Mouse (Mus musculus): ENCODE data around the gene BC034090.
"Not testable (repeated sequence)": the region's sequence is repeated elsewhere in the genome, so short reads cannot be mapped to it uniquely, and the experiment has no call there.

BC034090 gene

DNA sequence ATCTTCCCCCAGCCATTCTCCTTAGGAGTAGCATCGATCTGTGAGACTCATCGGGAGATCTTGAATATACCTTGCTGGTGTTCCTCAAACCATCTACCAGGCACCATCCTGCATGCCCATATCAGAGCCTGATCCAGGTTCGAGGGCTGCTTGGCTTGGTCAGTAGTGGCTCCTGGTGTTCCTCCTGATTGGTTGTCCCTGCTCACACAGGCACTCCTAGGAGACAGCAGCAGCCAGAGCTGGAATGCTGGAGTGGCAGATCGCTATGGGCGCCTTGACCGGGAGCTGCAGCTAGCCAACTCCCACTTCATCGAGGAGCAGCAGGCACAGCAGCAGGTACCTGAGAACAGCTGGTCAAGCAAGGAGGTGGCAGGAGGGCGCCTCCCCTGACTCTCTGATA lies 53.0 kb downstream of the BC034090 start:
- no peak for DNase-seq

GRCm38 (mm10) chr1:155188656-155189055 lies 55.6 kb downstream of the BC034090 start:
- DNase-seq, result no peak

DNA sequence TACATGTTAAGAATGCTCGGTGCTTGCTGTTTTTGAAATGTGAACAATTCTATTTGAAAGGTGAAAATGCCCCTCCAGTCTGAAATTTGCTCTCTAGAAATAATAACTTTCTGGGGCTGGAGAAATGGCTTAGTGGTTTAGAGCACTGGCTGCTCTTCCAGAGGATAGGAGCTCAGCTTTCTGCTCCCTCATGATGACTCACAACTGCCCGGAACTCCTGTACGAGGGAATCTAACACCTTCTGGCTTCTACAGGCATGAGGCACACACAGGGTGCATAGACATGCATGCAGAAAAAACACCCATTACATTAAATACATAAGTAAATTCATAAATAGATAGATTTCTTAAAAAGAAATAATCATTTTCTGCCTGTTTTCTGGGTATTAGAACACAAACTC lies 60.1 kb downstream of the BC034090 start:
- DNase-seq, result no peak

- no peak for DNase-seq
Measured at GRCm38 (mm10) chr1:155178192-155178924, 65.9 kb downstream of the BC034090 start.

DNA sequence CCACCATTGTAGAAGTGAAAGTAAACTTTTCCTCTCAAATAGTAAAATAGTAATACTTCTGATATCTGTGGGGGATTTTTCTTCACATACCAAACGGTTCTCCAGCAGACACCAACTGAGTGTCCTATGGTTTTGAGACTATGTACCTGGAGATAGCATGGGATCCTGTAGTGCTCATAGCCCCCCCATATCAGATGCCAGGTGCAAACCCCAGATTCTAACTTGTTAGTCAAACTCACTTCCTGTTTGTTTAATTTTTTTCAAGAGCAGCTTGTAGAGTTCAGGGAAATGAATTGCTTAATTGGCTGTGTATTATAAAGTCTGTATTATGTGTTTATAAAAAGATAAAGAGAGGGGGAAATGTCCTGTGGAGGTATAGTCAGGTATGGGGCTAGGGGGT lies 69.8 kb downstream of the BC034090 start:
- DNase-seq, result no peak

DNA sequence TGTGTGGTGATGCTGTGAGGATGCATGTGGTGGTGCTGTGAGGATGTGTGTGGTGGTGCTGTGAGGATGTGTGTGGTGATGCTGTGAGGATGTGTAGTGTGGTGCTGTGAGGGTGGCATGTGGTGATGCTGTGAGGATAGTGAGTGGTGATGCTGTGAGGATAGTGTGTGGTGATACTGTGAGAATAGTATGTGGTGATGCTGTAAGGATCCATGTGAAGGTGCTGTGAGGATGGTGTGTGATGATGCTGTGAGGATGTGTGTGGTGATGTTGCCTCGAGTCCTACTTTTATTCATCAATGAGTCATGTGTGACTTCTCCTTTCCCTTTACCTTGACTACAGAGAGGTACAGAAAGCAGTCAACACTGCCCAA lies 70.6 kb downstream of the BC034090 start:
- DNase-seq, result not testable (repeated sequence)

- DNase-seq, result no peak
Measured at GRCm38 (mm10) chr1:155172895-155173643, 71.2 kb downstream of the BC034090 start.

- DNase-seq, result no peak
Measured at GRCm38 (mm10) chr1:155169935-155170334, 74.3 kb downstream of the BC034090 start.

DNA sequence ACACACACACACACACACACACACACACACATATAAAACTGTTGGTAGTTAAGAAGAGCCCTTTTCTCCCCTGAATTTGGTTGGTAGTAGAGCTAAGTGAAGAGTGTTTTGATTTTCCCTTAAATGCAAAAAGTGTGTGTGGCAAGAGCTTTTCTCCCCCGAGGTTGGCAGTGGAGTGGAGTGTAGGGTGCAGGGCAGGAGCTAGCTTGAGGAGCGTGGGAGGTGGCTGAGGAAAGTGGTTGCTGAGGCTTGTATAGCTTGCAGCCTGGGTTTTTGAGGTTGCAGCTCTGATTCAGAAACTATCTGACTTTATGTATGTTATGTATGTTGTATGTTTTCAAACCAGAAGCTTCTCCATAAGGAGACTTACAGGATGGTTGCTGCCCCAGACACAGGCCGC lies 76.8 kb downstream of the BC034090 start:
- DNase-seq, result no peak
